Mouse (Mus musculus): ENCODE data around the gene Plppr3. TPM values are rescaled to one million over a fixed set of nuclear protein-coding genes. Genes with fewer than 3 reads are reported as not detected.
A peak's percentile ranks its signal among the peaks of the same experiment; 100 is the strongest.

Plppr3 gene
- polyA plus RNA-seq, 1 experiment from 2014 or later = 290 TPM

DNA sequence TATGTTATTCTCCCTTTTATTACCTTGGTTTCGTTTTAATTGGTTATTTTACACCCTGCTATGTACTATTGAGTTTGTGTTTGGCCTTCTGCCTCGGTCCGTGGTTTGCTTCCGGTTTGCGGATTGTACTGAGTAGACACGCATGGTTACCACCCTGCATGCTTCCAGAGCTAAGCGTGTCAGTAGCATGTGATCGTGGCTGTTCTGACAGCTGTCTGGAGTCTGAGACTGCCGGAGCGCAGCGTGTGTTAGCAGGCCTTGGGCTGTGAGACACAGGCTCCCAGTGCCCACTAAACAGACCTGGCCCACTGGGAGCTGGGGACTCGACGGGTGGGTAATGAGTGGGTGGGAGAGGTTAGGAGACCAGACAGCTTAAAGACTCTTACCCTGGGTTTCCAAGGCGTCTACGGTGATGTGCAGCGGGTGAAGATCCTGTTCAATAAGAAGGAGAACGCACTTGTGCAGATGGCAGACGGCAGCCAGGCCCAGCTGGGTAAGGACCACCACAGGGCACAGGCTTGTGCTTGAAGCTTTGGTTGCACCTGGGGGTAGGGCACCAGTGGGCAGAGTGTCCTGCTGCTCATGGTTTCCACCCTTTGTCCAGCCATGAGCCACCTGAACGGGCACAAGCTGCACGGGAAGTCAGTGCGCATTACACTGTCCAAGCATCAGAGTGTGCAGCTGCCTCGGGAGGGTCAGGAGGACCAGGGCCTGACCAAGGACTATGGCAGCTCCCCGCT, 12.2 kb downstream of the Plppr3 start:
- Histone ChIP-seq H3K27me3 (no peaks in the 10 kb centered on the region), H3K4me1 (peaks cover 43% of the 10 kb centered on the region), H3K9ac (no peak overlapping the region), H3K27ac (no peak overlapping the region), H3K9me3 (replicated peaks) (no peaks in the 10 kb centered on the region), H3K36me3 (ENCODE audit: poor library complexity, severe bottlenecking) (peaks cover 100% of the 10 kb centered on the region), H3K4me2 (no peak overlapping the region), H3K4me3 (no peak overlapping the region)
- 82% methylated on average over 23 of the region's 23 CpGs for WGBS
- no peak for ATAC-seq

DNA sequence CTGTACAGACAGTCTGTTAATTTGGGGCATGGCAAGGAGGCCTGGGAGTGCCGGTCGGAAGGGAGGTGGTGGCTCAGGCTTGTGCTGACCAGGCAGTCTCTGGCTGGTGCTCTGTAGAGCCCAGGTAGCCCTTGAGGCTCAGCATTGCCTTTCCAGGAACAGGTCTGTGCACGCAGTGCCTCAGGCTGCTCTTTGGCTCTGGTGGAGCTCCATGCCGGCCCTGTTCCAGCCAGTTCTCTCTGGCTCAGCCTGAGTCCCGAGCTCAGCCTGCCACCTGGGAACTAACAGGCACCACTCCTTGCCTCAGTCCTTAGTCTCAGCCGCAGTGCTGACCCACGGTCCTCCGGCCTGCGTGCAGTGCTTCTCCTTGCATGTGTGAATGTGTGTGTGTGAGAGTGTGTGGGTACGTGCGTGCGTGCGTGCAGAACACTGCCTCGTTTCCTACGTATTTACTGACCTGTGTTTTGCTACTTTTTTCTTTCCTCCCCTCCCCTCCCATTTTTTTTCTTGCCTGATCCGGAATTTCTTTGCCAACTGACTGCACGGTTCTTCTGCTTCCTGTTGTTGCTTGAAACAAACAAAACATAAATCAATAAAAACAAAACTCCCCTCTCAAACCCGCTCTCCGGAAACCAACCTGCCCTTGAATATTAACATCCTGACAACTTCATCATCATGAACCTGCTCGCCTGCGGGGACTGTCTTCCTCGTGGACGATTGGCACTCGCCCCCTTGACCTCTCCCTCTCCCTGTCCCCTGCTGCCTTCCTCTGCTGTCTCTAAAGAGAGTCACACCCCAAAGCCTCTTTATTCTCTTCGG, 13.0 kb downstream of the Plppr3 start:
- H3K9me3 ChIP-seq (replicated peaks) = no peaks in the 10 kb centered on the region
- ATAC-seq = no peak
- no peak overlapping the region for H3K9ac ChIP-seq
- H3K27me3 ChIP-seq = no peaks in the 10 kb centered on the region
- H3K36me3 ChIP-seq (ENCODE audit: poor library complexity, severe bottlenecking) = peaks cover 100% of the 10 kb centered on the region
- no peak overlapping the region for H3K4me3 ChIP-seq
- H3K4me1 ChIP-seq = peaks cover 49% of the 10 kb centered on the region
- no peak overlapping the region for H3K4me2 ChIP-seq
- WGBS = 81% methylated on average over 25 of the region's 25 CpGs
- peak overlapping the region; percentile 44; the same call in 1 of the 2 replicates for H3K27ac ChIP-seq

DNA sequence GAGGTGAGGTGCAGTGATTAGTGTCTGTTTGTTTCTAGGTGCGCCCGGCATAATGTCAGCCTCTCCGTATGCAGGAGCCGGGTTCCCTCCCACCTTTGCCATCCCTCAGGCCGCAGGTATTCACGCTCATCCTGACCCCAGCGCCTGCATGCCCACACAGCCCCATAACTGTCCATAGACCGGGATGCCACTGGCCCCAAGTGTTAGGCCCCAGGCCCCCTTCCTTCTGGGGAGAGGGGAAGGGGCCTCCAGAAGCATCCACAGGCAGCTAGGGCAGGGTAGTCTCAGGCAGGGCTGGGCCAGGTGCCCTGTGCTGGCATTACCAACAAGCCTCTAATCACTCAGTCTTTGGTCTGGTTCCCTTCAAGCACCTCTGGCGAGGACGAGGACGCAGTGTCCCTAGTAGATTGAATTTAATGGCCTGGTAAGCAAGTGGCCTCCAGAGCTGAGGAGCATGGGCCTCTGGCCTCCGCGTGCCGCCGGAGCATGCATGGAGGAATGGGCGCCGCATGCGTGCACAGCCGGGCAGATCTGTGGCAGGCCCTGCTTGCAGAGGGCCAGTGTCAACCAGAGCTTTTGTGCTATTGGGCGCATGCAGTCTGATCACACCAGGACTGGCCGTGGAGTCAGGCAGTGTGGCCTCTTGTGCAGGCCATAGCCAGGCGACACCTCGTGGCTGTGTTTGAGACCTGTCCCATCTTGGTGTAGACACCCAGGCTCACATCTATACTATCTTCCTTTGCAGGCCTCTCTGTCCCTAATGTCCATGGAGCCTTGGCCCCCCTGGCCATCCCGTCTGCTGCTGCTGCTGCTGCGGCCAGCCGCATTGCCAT, 14.1 kb downstream of the Plppr3 start:
- Histone ChIP-seq H3K9ac (peak overlapping the region; percentile 6; the same call in 1 of the 2 replicates), H3K27ac (no peak overlapping the region), H3K27me3 (no peaks in the 10 kb centered on the region), H3K4me3 (no peak overlapping the region), H3K4me1 (peaks cover 51% of the 10 kb centered on the region), H3K36me3 (ENCODE audit: poor library complexity, severe bottlenecking) (peaks cover 91% of the 10 kb centered on the region), H3K4me2 (no peak overlapping the region), H3K9me3 (replicated peaks) (no peaks in the 10 kb centered on the region)
- 93% methylated on average over 26 of the region's 26 CpGs for WGBS
- no peak for ATAC-seq

DNA sequence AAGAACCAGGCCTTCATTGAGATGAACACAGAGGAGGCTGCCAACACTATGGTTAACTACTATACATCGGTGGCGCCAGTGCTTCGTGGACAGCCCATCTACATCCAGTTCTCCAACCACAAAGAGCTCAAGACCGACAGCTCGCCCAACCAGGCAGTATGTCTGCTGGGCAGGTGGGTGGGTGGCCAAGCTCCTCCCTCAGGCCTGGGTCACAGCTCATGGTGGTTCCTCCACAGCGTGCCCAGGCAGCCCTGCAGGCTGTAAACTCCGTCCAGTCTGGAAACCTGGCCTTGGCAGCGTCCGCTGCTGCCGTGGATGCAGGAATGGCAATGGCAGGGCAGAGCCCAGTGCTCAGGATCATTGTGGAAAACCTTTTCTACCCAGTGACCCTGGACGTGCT, 15.3 kb downstream of the Plppr3 start:
- Histone ChIP-seq H3K4me1 (peaks cover 45% of the 10 kb centered on the region), H3K27me3 (no peaks in the 10 kb centered on the region), H3K27ac (peak overlapping the region; percentile 78), H3K4me3 (no peak overlapping the region), H3K36me3 (ENCODE audit: poor library complexity, severe bottlenecking) (peaks cover 79% of the 10 kb centered on the region), H3K9me3 (replicated peaks) (no peaks in the 10 kb centered on the region), H3K9ac (0 out of 2 replicates have a peak overlapping the region, but pooled peaks have one; percentile 9), H3K4me2 (no peak overlapping the region)
- no peak for ATAC-seq
- 82% methylated on average over 11 of the region's 11 CpGs for WGBS

DNA sequence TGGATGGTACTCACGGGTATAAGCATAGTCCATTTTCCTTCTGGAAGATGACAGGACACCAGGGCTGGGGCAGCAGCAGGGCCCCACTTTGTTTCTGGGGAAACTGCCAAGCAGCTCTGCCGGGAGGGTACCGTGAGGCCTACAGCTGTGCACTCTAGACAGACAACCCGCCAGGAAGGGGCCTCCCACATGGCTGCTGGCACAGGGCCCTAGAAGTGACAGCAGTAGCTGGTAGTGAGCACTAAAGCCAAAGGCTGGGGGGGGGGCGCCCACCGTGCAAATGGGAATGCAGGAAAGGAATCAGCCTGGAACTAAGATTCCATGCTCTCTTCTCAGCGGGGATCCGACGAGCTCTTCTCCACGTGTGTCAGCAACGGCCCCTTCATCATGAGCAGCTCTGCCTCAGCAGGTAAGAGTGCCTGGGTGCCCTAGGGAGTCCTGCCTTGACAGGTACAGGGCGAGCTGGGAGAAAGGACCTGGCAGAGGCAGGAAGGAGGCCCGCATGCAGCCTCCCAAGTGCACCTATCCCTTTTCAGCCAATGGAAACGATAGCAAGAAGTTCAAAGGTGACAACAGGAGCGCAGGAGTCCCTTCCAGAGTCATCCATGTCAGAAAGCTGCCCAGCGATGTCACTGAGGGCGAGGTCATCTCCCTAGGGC, 15.9 kb downstream of the Plppr3 start:
- Histone ChIP-seq H3K27ac (peak overlapping the region; percentile 78), H3K27me3 (no peaks in the 10 kb centered on the region), H3K9ac (peak overlapping the region; percentile 99; the same call in 1 of the 2 replicates), H3K4me1 (peaks cover 45% of the 10 kb centered on the region), H3K4me3 (peak overlapping the region; percentile 100), H3K4me2 (peak overlapping the region; percentile 99), H3K9me3 (replicated peaks) (no peaks in the 10 kb centered on the region), H3K36me3 (ENCODE audit: poor library complexity, severe bottlenecking) (peaks cover 74% of the 10 kb centered on the region)
- whole genome bisulfite sequencing = 44% methylated on average over 17 of the region's 17 CpGs
- 0 out of 2 replicates have a peak, but pooled peaks have one; percentile 14 for ATAC-seq

DNA sequence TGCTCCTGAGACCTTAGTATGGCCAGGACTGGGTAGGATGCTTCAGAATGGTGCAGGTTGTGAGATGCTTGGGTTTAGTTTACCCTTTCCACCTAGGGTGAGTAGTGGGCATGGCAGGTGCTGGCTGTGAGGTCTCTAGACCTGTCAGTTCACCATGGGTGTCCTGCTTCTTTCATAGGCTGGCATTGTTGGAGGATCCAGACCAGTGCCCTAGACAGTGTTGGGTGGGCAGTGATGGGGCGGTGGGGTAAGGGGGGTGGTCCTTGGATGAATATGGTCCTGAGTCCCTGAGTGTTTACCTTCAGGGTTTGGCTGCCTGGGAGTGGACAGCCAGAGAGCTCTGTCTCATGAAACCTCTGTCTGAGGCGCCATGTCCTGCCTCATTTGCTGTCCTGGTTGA, 16.5 kb downstream of the Plppr3 start:
- Histone ChIP-seq H3K4me1 (peaks cover 51% of the 10 kb centered on the region), H3K4me2 (peak overlapping the region; percentile 99), H3K27me3 (no peaks in the 10 kb centered on the region), H3K9me3 (replicated peaks) (no peaks in the 10 kb centered on the region), H3K9ac (peak overlapping the region; percentile 99), H3K27ac (peak overlapping the region; percentile 78), H3K4me3 (peak overlapping the region; percentile 100), H3K36me3 (ENCODE audit: poor library complexity, severe bottlenecking) (peaks cover 67% of the 10 kb centered on the region)
- WGBS = 82% methylated on average over 2 of the region's 2 CpGs
- ATAC-seq = no peak

DNA sequence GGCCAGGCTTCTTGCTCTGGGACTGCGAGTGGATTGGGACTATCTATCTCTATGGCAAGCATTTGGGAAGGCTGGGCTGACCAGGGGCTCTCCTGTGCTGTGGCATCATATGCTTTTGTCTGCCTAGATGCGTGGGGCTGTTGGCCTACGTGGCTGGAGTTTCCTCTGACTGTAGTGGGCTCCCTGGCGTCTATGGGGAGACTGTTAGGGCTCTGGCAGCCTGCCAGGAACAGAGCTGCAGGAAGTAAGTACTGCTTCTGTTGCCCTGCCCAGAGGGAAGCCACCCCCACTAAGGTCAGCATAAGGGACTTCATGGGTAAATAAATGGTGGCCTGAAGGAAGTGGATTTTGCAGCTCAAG, 17.0 kb downstream of the Plppr3 start:
- Histone ChIP-seq H3K4me2 (peak overlapping the region; percentile 99), H3K9ac (peak overlapping the region; percentile 99), H3K9me3 (replicated peaks) (no peaks in the 10 kb centered on the region), H3K27ac (peak overlapping the region; percentile 78), H3K27me3 (no peaks in the 10 kb centered on the region), H3K36me3 (ENCODE audit: poor library complexity, severe bottlenecking) (peaks cover 63% of the 10 kb centered on the region), H3K4me3 (peak overlapping the region; percentile 100), H3K4me1 (peaks cover 56% of the 10 kb centered on the region)
- ATAC-seq = no peak
- 24% methylated on average over 4 of the region's 4 CpGs for WGBS

DNA sequence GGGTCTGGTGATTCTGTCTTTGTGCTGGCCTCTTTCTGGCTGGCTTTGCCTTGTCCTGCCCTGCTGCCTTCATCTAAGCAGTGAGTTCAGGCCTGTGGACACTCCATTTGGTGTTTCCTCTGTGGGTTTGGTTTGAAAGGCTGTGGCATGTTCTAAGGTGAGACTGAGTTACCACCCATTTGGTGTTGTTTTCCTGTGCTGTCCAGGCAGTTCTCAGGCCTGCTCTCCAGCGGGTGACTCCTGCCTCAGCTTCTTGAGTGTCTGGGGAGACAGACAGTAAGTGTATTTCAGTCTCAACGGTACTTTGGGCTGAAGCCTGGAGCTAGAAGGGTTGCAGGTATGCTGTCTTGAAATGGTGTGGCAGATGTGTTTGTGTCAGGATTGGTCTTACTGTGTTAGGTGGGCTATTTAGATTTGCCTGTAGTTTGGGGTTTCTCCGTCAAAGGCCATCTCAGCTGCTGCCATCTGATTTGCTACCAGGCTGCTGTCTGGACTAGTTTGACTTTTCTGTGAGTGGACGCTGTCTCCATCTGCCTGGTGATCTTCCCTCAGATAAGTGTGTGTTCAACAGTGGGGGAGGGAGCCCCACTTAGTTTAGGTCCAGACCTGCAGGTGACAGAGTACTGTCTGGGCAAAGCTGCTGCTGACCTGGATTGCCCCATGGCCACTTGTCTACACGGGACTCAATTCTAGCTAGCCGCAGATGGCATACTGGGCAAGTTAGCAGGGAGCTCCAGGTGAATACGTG, 17.6 kb downstream of the Plppr3 start:
- ATAC-seq = no peak

DNA sequence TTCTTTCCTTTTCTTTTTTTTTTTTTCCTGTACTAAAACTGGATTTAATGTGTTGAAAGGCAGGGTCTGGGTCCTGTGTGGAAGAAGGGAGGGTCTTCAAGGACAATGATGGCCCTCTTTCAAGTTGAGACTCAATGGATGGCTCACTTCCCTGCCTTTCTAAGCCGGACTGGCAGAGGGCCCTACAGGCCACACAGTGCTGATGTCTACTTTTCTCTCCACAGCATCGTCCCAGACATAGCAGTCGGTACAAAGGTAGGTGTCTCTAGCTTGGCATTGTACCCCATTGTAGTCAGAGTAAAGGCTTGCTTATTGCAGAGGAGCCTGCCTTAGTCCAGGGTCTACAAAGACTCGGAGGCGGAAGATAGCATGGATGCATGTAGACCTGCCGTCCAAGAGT, 18.2 kb downstream of the Plppr3 start:
- Histone ChIP-seq H3K4me3 (peak overlapping the region; percentile 100), H3K4me1 (peaks cover 67% of the 10 kb centered on the region), H3K9ac (peak overlapping the region; percentile 99), H3K36me3 (ENCODE audit: poor library complexity, severe bottlenecking) (peaks cover 51% of the 10 kb centered on the region), H3K9me3 (replicated peaks) (no peaks in the 10 kb centered on the region), H3K4me2 (peak overlapping the region; percentile 99), H3K27me3 (no peaks in the 10 kb centered on the region), H3K27ac (peak overlapping the region; percentile 100)
- no peak for ATAC-seq
- 33% methylated on average over 6 of the region's 6 CpGs for WGBS

More for the DNA sequence above, 17.6 kb downstream of the Plppr3 start:
- H3K4me1 ChIP-seq = peaks cover 61% of the 10 kb centered on the region
- H3K27ac ChIP-seq = peak overlapping the region; percentile 78
- 58% methylated on average over 7 of the region's 7 CpGs for WGBS
- H3K9ac ChIP-seq = peak overlapping the region; percentile 99
- H3K4me2 ChIP-seq = peak overlapping the region; percentile 99
- no peaks in the 10 kb centered on the region for H3K9me3 ChIP-seq (replicated peaks)
- H3K36me3 ChIP-seq (ENCODE audit: poor library complexity, severe bottlenecking) = peaks cover 57% of the 10 kb centered on the region
- peak overlapping the region; percentile 100 for H3K4me3 ChIP-seq
- no peaks in the 10 kb centered on the region for H3K27me3 ChIP-seq

DNA sequence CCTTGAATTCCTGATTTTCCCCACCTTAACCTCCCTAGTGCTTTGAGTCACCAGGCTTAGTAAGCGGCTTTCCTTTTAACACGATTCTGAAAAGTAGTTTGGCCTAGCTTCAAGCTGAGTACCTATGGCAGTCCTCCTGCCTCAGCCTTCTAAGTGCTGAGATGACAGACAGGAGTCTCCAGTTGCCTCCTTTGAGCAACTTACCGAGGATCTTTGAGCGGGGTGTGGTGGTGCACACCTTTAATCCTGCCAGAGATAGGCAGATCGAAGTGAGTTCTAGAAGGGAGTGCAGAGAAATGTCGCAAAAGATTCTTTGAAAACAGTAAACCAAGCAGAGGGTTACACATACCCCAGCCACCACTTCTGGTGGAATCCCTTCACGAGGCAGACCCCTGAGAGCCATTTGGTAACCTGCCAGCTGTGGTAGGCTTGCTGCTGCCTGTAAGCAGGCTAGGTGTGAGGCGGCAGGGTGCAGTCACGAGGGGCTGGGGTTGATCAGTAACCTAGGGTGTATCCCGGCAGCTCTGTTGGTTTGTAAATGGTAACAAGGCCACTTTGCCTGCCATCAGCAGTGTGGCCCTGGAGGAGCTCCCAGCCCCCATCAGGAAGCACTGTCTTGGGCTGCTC, 18.8 kb downstream of the Plppr3 start:
- ATAC-seq = no peak
- WGBS = 3% methylated on average over 10 of the region's 10 CpGs
- Histone ChIP-seq H3K4me2 (peak overlapping the region; percentile 99), H3K27me3 (no peaks in the 10 kb centered on the region), H3K9ac (peak overlapping the region; percentile 99), H3K36me3 (ENCODE audit: poor library complexity, severe bottlenecking) (peaks cover 45% of the 10 kb centered on the region), H3K27ac (peak overlapping the region; percentile 100), H3K9me3 (replicated peaks) (no peaks in the 10 kb centered on the region), H3K4me1 (peaks cover 71% of the 10 kb centered on the region), H3K4me3 (peak overlapping the region; percentile 100)
